Mouse (Mus musculus): ENCODE data around the gene Olfr366. TPM values are rescaled to one million over a fixed set of nuclear protein-coding genes. Genes with fewer than 3 reads are reported as not detected.

The Olfr366 gene
- not detected in 2 replicates for polyA plus RNA-seq (2012; rRNA removed; ENCODE audit: low replicate concordance)

GRCm38 (mm10) chr2:37211274-37211673, at the start of gene Olfr366:
Gene Olfr366 (plus strand): TSS chr2:37211574.

GRCm38 (mm10) chr2:37187898-37188297, 23.5 kb upstream of the Olfr366 start, which contains the start of gene Olfr365:
Gene Olfr365 (plus strand): TSS chr2:37188198.

Other genes starting within 250 kb of the Olfr366 start
- gene Olfr357, start 217.7 kb upstream of the Olfr366 start, polyA plus RNA-seq (2012; rRNA removed; ENCODE audit: low replicate concordance) = not detected in 2 replicates
- not detected in 2 replicates for gene Olfr358, start 202.2 kb upstream of the Olfr366 start, polyA plus RNA-seq (2012; rRNA removed; ENCODE audit: low replicate concordance)
- gene Olfr360, start 145.8 kb upstream of the Olfr366 start, polyA plus RNA-seq (2012; rRNA removed; ENCODE audit: low replicate concordance) = not detected in 2 replicates
- gene Olfr361, start 122.3 kb upstream of the Olfr366 start, polyA plus RNA-seq (2012; rRNA removed; ENCODE audit: low replicate concordance) = not detected in 2 replicates
- gene Olfr362, start 93.7 kb upstream of the Olfr366 start, polyA plus RNA-seq (2012; rRNA removed; ENCODE audit: low replicate concordance) = not detected in 2 replicates
- not detected in 2 replicates for gene Olfr364-ps1, start 72.3 kb upstream of the Olfr366 start, polyA plus RNA-seq (2012; rRNA removed; ENCODE audit: low replicate concordance)
- not detected in 2 replicates for gene Olfr365, start 23.4 kb upstream of the Olfr366 start, polyA plus RNA-seq (2012; rRNA removed; ENCODE audit: low replicate concordance)
- gene Olfr368, start 114.9 kb downstream of the Olfr366 start, polyA plus RNA-seq (2012; rRNA removed; ENCODE audit: low replicate concordance) = not detected in 2 replicates
- 4.7 and 11.4 TPM in 2 replicates for gene Pdcl, start 147.8 kb downstream of the Olfr366 start, polyA plus RNA-seq (2012; rRNA removed; ENCODE audit: low replicate concordance)
- 4.6 and 13.1 TPM in 2 replicates for gene Rc3h2, start 211.3 kb downstream of the Olfr366 start, polyA plus RNA-seq (2012; rRNA removed; ENCODE audit: low replicate concordance)
- gene Zbtb26, start 231.6 kb downstream of the Olfr366 start, polyA plus RNA-seq (2012; rRNA removed; ENCODE audit: low replicate concordance) = 1.5 and 4.0 TPM in 2 replicates
- gene Zbtb6, start 231.6 kb downstream of the Olfr366 start, polyA plus RNA-seq (2012; rRNA removed; ENCODE audit: low replicate concordance) = 1.8 and 2.5 TPM in 2 replicates
- gene Rabgap1, start 231.7 kb downstream of the Olfr366 start, polyA plus RNA-seq (2012; rRNA removed; ENCODE audit: low replicate concordance) = 5.7 and 13.3 TPM in 2 replicates